Mouse (Mus musculus) right cerebral cortex, postnatal 10 days (tissue): ENCODE data around the gene Lmntd1.
"Not testable (repeated sequence)": the region's sequence is repeated elsewhere in the genome, so short reads cannot be mapped to it uniquely, and the experiment has no call there.

Source experiments
- DNase-seq, 2 experiments: peaks; one replicate each; pipeline ENCODE4 v3.0.0; 2021; ENCODE audit warnings: low spot score in 2 of 2

Gene Lmntd1

DNA sequence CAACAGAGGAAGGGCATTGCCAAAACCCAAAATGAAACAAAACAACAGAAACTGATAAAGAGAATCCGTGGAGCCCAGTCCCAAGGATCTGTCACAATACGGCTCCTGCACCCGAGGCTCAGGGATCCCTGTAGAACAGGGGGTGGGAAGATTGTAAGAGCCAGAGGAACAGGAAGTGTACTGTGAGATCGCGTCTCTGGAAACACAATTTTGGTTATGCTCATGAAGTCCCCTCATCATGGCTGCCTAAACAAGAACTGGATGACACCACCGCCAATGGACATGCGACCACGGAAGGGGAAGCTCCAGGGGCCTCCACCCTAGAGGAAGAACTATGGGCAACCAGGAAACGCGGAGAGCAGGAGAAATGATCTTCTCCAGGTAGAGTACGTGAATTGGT, 271.3 kb downstream of the Lmntd1 start:
- no peak for DNase-seq

DNA sequence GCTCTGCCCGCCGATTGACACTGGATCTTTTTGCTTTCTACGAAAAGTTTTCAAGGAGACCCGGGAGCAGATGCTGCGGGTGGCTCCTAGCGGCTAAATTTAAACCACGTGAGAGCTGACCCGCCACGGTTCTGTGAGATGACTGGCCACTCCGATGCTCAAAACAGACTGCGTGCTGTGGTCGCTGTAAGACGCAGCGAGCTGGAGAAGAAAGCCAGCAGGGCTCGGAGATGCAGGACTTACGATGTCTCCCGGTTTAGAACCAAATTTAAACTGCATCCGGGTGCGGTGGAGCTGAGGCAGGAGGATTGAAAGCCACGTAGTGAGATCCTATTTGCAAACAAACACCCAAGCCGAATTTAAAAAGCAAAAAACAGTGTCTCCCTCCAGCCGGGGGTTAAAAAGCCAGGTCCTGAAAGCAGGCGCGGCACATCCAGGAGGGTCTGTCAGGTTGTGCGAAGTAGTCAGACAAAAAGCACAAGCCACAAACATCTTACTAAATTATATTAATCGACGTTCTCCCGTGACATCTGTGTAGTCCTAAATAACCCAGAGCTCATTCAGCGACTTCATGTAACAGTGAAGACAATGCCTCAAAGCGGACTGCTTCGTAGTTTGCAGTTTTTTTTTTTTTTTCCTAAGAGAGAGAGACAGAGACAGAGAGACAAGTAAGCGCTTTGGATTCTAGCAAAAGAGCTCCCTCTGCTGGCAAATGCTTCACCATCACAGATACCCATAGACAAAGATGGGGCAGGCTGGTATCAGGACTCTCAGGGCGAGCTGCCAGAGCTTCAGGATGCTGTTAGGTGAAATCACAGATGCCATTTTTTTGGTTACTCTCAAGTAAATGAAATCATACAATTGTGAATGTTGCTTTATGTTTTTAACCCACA, 272.6 kb downstream of the Lmntd1 start:
- peak; percentile 94 for DNase-seq

DNA sequence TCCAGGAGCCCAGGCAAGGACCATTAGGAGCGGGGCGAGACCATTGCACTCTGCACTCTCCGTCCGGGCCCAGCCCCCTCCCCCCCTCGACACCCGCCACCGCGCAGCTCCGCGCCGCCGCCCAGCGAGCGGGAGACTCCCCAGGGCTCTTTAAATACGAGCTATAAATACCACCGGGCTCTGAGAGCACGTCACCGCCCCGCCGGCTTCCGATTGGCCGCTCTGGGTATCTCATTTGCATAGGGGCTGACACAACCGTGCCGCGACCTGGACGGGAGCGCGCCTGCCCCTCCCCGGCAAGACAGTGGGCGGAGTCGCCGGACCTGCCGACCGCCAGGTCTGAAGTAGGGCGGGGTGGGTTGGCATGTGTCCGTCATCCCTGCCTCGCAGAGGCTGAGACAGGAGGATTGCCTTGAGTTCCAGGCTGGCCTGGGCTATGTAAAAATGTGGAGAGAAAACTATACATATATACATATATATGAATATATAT, 273.4 kb downstream of the Lmntd1 start:
- DNase-seq: peak; percentile 96 to 97

DNA sequence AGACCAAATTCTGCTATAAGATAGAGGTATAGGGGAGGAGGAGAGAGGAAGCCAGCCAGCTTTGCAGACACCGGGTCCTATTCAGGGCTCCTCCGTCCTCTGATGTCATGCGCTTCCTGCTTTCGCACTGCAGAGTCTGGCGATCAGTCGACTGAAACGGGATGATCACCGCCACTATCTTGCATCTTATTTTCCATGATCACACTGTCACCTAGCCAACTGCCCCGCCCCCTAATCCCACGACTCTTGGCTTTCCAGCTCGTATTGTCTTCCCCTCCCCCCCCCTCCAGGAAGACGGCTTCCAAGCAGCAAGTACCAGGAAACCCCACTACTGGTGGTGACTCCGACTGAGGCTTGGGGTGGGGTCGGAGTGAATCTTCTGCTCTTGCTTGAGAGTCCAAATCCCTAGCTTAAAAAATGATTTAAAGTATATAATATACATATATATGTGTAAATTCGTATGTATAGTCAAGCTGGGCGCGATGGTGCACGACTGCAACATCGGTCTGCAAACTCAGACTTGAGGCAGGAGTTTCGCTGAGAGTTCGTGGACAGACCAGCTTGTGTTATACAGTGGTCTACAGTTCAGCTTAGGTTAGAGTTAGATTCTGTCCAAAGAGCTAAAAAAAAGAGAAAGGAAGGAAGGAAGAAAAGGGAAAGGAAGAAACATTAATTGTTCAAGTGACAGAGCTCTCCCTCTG, 274.0 kb downstream of the Lmntd1 start:
- DNase-seq: peak; percentile 79 to 81

DNA sequence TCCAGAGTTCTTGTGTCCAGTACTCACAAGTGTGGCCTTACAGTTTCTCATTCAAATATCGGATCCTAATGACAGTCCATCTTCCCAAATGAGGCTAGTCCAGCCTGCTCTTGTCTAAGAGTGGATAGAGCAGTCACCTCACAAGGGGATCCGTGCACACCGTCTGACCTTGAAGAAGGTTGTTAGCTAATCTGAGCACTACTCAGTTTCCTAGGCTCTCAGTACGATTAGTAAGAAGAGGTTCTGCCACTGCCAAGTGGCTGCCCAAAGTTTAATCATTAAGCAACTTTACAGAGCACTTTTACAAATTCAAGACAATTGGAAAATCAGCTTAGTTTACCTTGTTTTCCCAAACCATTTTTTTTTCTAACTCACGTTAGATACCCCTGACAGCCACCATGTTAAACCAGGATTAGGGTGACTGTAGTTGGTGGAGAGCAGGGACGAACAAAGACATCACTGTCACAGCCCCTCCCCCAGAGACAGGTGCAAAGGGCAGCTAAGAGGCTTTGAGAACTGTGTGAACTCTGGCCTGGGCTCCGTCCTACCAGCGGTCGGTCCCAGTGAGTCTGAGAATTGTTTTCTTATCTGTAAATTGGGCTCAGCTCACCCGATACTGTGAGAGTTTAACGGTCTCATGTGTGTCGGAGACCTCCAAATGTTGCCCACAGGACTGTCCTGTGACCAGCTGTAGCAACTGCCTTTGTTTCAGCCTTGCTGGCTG, 275.4 kb downstream of the Lmntd1 start:
- no peak for DNase-seq

DNA sequence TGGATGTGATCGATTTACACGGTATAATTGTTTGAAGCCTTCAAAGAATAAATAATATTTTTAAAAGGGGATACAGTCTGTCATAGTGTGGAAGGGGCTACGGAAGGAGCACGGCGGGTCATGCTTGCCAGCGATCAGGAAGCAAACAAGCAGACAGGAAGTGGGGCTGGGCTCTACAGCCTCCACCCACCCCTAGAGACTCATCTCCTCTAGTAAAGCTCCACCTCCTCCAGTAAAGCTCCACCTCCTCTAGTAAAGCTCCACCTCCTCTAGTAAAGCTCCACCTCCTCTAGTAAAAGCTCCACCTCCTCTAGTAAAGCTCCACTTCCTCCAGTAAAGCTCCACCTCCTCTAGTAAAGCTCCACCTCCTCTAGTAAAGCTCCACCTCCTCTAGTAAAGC, 276.6 kb downstream of the Lmntd1 start:
- not testable (repeated sequence) for DNase-seq

DNA sequence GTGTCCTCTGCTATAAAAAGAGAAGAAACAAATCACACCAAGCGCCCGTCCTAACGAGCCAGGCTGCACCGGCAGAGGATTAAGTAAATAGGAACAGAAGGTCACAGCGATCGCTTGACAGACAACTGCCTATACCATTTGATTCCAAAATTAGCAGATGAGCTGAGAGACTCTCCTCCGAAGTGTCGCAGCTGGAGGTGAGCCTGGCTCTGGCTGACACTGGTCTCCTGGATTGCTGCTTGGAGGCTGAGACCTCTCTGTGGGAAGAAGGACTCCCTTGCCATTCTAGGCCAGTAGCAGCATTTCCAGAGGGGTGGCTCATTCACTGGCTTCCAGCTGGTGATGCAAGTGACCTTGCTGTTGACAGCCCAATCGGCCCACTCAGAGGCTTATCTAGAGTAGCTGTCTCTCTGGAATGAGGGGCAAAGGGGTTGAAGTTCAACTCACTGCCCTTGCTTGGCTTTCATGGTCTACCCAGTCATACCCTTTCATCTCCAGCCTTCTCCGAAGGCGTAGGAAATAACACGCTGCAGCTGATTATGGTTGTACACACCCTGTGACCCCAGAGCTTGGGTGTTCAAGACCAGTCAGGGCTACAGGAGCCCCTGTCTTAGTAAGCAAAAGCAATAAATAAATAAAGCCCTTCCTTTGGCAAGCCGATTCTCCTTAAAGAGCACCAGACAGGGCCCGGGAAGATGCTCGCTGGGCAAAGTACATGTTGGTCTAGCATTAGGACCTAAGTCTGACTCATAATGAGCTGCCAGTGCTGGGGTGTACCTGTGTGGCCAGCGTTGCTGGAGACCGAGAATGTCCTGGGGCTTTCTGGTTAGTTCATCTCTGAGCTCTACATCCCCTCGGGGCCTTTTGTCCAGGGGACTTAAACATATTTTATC, 278.0 kb downstream of the Lmntd1 start:
- no peak for DNase-seq

DNA sequence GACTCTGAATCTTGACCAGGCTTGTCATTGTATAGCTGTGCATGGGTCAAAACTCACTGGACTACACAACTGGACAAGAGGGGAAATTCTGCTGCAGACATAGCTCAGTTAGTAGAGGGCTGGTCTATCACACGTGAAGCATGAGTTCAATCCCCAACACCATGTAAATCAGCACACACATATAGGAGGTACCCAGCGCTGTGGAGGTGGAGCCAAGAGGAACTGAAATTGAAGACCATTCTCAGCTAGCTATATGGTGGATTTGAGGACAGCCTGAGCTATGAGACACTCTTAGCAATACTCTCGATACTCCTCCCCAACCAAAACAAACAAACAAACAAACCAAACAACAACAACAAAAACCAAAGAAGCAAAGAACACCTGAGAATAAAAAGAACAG, 279.9 kb downstream of the Lmntd1 start:
- no peak for DNase-seq

DNA sequence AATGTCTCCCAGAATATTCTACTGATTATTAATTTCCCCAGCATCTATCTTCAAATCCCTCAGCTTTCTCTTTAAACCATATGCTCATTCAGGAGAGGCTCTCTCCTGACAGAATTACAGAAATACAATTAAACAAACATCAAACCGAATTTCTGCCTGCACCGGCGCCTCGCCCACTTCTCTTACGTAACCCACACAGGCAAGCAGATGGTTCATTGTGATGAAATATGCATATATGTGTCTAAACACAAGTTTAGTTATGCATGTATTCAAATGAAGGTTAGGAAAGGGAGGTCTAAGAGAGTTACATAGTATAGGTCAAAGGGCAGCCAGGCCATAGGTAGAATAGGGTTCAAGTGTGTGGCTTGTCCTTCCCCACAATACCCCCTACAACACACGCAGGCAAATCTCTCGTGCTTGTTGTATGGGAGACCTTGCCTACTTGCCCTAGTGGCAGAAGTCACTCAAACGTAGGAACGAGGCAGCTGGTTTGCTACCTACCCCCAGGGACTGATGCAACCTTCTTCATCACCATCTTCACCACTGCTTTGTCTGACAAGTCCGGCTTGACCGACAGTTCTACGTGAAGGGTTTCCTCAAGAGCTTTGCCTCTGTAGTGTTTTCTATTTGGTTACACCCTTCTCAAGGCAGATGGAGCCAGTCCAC, 287.8 kb downstream of the Lmntd1 start:
- DNase-seq: peak; percentile 62 to 73

DNA sequence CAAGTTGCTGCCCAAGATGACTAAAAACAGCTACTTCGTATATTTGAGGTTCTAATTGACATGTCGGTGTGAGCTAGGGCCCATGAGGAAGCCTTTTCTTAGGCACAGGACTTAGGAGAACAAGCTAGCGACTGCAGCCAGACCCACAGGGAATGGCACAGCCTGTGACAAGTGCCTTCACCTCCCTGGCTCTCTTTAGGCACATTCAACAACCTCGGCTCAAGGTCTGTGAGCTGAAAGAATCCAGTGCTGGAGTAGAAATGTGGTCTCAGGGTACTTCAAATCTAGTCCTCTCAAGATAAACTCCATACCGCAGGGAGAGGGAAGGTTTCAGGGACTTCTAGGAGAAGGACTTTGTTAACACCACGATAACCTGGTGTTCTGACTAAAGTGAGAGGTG, 289.0 kb downstream of the Lmntd1 start:
- DNase-seq: no peak

DNA sequence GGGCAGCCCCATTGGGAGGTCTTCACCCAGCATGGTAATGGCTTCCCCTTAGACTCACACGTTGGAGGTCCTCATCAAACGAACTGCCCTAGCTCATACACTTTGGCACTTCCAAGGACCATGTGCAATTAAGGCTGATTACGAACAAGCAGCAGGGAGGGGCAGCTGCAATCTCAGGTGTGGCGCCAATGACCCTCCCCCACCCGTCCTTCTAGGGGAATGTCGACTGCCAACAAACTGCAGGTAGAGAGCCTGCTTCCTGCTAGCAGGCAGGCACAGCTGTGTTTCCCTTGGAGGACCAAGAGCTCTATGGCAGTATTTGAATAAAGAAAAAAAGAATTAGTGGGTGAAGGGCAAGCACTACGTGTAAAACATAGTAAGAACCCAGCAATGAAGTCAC, 289.6 kb downstream of the Lmntd1 start:
- no peak for DNase-seq

DNA sequence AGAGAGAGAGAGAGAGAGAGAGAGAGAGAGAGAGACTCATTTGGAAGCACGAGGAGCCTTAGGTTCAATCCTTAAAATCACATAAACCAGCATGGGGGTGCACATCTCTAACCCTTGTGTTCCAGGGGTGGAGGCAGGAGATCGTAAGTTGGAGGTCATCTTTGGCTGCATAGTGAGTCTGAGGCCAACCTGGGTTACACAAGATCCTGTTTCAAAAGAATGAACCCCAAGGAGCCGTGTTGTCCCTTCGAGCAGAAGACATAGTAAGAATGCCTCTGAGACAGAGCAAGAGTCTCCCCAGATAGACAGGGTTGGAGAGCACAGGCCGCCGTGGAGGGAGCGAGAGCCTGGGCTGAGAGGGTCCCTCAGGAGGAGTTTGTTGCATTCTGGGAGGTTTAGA, 291.9 kb downstream of the Lmntd1 start:
- no peak for DNase-seq

DNA sequence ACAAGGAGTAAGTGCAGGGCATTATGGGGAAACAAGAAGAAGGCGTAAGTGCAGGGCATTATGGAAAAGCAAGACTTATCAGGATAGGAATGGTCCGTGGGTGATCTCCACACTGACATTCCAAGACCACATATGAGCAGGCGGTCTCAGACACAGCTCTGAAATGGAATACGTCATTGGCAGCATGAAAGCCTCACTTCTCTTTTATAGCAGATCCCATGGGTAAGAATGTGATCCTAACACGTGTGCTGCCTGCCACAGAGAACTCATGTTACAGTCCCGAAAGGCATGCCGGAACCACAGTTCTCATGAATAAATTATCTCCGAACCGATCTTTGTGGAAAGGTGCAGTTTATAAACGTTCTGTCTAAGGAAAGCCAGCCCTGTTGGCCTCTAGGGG, 294.0 kb downstream of the Lmntd1 start:
- no peak for DNase-seq
